Mouse (Mus musculus) spleen, postnatal 36 days (tissue): ENCODE data around the gene Plxna4.

ENCODE experiments used
- DNase-seq, 2 experiments: peaks; one replicate each; pipeline ENCODE4 v3.0.0; 2022; ENCODE audit warnings: low spot score in 2 of 2, mixed read lengths in 1 of 2

The Plxna4 gene

DNA sequence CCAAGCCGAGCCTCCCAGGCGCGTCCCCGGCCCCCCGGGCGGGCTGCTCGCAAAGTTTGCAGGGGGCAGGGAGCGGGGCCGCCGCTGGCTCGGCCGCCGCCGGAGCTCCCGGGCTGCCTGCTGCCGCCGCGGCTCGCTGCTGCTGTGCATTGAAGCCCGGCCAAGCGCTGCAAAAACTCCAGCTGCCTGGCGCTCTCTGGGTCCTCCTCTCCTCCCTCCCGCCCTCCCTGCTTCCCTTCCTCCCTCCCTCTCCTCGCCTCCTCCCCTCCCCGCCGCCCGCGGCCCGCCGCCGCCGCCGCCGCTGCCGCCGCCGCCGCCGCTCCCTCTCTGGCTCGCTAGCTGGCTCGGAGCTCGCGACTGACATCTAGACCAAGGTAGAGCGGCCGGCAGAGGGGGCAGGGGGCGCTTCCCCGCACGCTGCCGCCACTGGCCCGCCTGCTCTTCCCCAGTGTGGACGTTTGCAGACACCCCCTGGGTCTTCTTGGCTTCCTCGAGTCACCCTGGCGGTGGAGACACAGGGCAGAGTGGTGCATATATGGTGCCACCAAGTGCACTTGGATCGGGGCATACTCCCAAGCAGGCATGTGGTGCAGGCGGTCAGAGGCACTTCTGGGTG is at the start of gene Plxna4:
Gene Plxna4 (minus strand): TSS at position 137 of the 616 bp plus-strand sequence.
- no peak for DNase-seq

DNA sequence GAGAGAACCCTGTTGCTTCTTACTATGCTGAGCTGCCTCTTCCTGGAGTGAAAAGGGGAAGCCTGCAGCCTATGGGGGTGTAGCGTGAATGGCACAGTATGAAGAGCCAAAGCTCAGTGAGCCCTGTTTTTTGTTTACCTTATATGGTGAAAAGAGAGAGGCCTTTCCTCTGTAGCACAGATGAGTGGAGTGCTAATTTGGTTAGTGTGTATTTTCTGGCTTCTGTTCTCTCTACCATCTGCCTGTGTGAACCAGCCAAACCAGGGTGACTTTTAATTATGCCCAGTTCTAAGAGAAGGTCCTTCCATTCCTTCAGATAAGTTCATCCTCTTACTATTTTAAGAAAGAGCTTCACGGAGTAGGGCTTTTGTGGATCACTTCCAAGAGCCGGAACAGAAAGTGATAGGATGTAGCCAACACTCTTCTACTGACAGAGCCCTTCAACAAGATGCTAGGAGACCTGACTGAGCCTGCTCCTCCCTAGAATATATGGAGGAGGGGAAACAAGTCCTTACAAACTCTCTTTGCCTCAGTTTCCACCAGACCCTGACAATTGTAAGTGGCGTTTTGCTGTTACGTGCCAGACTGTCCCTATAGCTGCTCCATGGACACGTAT is 49.7 kb upstream of the Plxna4 start:
- no peak for DNase-seq

DNA sequence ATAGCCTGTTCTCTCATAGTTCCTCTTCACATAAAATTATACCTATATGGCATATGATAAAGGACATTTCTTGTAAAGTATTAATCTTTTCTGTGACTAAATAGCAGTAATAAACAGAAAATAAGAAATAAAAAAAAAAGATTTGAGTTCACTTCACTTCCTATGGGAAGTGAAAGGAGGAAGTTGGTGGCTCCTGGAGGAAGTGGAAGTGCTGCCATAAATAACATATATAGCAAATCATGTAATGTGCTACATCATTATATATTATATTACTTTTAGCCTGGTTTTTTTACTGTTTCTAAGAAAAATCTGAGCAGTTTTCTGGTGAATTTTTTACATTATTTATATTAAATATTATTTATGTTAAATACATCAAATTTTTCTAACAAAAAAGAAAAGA is 22.7 kb upstream of the Plxna4 start:
- no peak for DNase-seq

DNA sequence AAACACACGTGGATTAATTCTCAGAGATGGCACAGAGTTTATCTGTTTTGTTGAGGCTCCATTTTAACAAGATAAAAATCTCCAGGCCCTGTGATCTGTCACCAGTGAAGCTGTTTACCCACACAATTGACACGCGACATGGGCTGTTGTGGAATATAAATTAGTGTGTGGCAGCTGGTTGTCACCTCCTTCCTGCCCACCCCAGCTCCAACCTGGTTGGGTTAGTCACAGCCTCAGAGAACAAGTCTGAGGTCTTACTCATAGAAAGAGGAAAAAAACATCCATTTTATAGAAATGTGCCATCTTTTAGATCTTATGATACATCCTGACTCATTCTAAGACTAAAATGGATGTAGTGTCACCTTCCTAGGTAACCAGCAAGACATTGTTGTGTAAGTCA is 18.8 kb upstream of the Plxna4 start:
- DNase-seq, result no peak

DNA sequence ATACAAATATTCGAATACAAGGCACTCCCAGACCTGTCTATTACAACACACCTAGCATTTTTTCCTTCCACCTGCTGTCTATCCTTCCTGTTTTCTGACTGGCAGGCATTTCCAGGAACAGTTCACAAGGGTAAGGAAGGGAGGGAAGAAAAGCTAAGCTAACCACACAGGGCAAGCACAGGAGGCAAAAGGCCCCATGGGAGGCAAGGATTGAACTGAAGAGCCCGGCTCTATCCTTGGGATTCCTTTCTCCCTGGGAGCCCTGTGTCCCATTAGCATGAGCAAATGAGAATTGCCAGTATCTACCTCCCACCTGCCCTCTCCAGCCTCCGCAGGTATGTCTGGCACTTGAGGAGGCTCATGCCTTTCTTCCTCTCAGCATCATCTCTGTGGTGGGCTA is 17.6 kb upstream of the Plxna4 start:
- DNase-seq, result no peak

DNA sequence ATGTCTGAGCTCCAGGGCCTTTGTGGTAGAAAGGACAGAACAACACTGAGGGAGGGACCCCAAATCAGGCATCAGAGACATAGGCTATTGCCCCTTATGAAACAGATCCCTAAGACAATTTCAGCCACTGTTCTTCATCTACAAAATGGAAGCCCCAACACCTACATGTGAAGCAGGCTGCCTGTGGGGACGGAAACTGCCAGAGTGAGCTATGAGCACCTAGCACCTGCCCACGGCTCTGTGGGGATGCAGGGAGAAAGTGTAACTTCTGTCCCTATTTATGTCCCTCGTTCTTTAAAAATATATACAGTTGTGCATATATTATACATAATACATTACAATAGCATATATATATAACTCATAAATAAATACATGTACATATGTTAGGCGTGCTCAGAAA is 16.9 kb upstream of the Plxna4 start:
- DNase-seq, result no peak

DNA sequence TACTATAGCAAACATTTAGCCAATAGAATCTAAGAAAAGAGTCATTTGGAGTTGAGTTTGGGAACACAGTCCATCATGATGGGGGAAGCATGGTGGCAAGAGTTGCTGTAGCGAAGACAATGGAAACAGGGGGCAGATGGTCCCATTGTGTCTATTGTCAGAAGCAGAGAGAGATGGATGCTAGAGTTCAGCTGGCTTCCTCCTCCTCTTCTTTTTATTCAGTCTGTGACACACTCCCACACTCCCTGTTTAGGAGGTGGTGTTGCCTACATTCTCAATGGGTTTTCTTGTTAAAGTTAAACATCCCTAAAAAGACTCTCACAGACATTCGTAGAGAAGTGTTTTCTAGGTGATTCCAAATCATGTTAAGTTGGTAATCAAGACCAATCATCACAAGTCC is 14.1 kb upstream of the Plxna4 start:
- no peak for DNase-seq

DNA sequence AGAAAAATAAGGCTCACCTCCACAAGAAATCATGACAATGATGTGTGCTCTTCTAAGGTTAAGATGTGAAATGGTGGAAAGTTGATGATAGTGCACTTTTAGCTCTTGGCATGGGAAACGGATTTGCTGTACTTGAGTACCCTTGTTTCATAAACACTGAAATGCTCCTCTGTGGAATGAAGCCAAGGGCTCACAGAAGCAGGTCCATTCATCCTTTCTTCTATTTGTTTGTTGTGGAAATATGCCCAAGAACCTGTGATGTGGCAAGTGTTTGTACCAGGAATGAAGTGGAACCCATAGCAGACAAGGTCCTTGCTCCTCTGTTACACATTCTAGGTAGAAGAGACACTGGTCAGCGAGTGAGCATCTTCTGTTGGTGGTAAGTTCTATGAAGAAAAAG is 13.3 kb upstream of the Plxna4 start:
- no peak for DNase-seq

DNA sequence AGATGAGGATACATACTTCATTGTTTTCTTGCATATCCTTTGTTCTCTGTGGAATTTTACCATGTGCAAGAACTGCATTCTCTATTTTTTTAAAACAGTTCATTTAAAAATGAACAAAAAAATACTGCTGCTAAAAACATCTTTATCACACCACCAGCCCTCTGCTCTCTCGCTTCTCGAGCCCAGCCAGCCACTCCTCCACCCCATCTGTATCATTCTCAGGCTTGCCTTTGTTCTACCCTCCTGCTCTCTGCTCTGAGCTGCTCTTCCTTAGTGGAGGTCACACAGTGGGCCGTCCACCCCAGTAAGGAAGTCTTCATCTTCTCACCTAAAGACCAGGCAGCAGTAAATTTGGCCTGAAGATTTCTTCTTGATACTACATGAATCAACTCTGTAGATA is 7.6 kb upstream of the Plxna4 start:
- DNase-seq, result no peak

DNA sequence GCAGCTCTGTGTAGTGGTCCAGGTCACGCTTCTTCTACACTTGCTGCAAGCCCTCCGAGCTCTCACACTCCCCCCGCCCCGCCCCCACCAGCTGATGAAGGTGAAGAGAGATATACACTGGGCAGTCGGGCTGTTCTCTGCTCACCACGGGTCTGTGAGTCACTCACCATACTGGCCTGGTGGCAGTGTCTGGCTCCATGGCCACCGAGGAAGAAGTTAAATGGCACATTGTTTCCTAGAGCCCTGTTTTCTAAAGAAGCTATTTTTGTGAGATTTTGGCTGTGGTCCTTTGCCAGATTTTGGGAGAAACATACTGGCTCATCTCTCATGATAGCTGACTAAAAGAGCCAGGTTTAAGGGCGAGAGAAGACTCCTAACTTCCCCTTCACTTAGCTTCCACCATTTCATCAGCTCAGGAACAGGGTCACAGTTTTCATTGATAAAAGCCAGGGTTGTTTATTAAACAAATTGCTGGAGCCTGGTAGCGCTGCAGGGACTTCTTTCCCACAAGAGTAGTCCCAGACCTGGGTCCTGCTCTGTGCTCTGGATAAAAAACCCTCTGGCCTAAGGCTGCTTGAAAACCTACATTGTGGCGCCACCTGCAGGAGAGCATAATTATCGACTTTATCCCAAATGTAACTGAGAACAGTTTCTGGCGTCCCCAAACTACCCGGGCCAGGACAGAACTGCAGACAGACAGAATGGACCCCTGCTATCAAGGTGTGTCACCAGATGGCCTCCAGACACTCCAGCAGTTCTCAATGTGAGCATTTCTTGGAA is 3.2 kb upstream of the Plxna4 start:
- DNase-seq, result peak in 1 of 2 experiments; percentile 7

DNA sequence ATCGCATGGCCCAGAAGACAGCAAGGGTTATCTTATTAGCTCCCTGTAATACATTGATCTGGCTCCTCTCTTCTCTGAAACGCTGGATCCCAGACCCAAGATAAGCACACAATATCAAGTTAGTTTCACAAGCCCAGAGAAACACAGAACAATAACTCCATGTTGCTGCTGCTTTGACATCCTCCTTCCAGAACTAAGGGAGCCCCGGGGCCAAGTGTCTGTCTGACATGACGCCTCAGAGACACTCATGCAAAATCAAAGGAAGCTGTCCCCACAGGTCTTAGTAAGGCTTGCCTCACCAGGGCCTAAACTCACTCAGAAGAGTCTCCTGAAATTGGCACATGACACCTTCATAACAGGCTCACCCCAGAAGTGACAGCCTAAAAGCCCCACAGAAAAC is 1.6 kb upstream of the Plxna4 start:
- no peak for DNase-seq

DNA sequence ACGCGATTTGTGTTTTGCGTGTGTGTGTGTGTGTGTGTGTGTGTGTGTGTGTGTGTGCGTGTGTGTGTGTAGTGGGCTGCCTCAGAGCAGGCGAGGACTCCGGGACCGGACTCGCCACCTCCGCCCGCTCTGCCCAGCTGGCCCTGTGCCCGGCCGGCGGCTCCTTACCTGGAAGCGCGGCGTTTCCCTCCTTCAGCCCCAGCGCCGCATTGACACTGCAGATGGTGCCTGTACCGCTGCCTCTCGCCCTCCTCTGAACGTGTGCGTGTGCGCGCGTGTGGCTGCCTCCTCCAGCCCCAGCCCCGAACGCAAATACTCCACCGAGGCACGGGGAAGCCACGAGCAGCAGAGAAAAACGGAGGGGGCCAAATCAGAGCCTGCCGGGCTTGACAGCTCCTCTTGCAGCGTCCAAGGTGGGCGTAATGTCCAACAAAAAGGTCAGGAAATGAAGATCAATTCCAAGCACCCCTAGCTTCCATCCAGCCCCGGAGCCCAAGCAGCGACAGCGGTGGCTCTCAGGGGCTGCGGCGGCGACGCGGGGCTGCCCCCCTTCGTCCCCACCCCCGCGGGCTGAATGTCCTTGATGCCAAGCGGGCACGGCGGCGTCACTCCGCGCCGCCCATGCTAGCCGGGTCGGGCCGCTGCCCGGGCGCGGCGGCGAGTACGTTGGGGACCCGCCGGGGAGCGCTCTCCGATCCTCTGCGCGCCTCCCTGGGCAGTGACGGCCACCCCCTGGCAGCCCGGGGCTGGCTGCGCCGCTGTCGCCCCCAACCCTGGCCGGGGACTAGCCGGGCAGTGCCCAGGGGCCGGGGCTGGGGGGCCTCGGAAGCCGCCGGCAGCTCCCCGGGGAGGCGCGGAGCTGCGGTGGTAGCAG is 619 bp downstream of the Plxna4 start:
- no peak for DNase-seq

DNA sequence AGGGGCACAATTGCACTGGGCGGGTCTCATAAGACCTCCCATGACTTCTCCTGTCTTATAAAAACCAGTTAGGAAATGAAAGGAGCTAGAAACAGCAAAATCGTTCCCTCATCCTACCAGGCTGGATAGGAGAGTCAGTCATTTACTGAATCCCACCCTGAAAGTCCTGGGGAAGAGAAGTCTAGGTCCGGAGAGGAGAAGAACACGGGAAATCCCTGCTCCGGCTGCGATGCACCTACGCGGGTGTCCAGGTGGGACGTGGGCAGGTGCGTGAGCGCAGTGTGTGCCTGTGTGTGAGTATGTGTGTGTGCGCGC is 1.2 kb downstream of the Plxna4 start:
- no peak for DNase-seq

DNA sequence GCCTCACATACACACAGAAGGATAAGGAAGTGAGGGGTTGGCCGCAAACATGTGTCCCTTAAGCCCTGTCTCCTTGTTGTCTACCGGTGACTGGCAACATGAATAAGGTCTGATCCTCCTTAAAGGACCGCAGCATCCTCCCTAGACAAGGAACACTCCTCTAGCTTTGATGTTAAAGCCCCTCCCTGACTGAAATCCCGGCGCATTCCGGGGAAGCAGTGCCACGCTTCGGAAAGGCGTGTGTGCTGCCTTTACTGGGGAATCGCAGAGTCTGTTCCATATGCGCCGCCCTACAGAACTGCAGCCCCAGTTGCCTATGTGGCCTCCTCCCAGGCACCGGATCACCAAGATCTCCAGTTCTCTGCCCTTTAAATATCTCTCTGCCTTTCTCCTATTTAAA is 1.6 kb downstream of the Plxna4 start:
- DNase-seq, result no peak

DNA sequence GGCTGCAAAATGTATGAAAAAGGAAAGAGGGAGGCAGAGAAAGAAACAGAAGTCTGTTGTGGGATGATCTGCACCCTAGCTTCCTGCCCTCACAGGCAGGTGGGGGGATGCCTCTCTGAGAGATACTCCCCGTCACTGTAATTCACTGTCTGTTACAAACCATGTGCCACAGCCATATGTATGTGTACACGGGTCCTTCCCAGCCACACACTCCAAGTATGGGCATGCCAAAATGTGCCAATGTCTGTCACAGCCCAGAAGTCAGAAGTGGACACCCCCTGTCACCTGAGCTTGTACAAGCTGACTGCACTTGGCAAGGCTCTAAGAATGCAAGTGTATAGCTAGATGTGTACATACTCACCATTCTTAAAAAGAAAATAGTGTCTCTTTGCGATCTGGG is 2.8 kb downstream of the Plxna4 start:
- DNase-seq, result no peak

DNA sequence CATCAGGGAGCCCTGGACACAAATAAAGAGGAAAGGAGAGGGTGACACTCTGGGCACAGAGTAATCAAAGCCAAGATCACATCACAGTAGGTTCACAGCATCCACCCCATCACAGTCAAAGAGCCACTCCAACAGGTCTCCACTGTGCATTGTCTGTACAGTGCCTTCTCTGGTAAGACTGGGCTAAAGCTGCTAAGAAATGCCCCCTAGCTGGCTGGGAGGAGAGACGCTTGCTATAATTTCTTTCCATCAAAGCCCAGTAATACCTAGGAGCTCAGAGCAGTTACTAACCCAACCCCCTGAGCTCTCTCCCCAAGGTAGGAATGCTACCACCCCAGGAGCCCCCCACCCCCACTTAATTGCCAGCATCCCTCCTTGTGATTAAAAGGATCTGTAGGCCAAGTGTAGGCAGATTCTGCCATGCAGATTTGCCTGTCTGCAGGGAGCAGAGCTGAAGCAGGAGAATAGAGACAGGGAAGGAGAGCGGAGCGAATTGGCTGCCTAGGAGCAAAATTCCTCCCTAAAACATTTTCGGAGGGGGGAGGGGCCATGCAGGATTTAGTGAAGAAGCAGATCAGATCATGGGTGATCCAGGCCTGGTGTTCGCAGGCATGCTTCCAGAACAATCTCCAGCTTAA is 3.6 kb downstream of the Plxna4 start:
- DNase-seq, result no peak

DNA sequence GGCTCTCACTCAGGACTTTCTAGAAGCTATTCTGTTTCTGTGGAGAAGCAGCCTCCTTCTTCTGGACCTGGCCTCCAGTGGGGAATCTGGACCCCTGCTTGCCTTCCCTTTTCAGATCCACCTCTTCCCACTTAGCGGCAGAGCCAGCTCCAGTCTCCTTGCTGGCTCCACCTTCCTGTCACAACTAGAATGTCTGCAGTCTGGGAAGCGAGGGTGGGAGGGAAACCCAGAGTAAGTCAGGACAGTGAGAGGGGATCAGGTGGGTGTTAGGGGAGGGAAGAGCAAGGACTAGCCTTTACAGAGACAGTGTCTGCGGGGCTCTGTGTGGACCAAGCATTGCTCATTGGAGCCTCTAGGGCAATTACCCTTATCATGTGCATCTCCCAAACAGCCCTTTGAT is 4.4 kb downstream of the Plxna4 start:
- no peak for DNase-seq

DNA sequence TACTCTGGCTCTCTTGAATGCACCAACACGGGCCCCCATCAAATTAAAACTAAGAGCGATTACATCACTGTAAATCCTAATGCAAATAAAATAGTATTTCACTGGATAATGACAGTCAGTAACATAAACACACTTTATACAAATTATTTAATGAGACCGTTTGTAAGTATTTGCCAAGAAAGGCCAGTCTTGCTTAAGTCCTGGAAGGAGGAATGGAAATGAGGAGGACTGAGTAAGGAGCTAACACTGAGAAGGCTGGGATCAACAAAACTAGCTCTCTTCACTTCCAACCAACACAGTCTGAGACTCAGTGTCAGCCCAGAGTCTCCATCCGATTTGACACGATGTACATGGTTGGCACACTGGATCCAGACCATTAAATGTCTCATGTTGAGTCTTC is 16.5 kb downstream of the Plxna4 start:
- DNase-seq, result no peak

DNA sequence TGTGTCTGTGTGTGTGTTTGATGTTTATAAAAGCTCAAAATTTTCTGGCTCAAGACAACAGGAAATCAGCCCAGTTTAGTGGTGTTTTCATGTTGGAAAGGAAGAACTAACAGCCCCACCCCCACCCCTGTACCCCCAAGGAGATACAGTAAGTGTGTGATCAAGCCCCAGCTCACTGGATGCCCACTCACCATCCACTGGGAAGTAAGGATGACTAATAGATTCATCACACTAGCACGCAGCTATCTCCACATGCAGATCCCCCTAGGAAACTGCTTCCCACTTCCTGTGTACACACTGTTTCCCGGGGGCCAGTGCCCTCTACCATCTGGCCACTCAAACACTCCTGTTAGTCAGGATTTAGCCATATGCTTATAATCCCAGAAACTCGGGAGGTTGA is 17.5 kb downstream of the Plxna4 start:
- DNase-seq, result no peak

DNA sequence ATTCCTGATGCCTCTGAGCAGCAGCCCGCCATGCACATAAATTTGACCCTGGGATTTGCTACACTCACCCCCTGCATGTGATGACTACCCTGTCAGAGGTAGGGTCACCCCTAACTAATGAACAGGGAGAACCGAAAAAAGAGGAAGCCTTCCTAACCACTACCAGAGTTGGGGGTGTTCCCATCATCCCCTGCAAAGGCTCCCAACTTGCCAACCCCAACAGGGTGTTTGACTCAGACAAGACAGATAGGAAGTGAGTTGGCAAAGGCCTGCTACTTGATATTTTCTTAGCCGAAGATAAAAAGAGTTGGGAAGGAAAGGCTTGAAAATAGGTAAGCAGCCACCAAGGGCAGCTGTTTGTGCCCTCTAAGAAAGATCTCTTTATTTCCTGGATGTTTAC is 18.1 kb downstream of the Plxna4 start:
- DNase-seq, result no peak

DNA sequence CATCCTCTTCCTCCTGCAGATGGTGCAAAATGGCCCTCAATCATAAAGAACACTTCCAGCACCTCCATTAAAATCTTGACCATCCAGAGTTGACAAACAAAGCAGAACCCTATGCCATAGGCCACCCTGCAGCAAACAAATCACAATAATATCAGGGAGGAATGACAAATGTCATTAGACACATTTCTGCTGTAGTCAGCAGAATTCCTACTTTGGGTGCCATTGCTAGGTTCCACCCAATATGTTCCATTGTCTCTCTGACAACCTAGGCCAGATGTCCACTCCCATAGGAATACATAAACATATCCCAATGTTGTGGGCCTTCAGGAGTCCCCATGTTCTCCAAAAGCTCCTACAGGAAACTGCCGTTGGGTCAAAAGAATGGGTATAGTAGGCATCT is 41.1 kb downstream of the Plxna4 start:
- DNase-seq, result no peak

DNA sequence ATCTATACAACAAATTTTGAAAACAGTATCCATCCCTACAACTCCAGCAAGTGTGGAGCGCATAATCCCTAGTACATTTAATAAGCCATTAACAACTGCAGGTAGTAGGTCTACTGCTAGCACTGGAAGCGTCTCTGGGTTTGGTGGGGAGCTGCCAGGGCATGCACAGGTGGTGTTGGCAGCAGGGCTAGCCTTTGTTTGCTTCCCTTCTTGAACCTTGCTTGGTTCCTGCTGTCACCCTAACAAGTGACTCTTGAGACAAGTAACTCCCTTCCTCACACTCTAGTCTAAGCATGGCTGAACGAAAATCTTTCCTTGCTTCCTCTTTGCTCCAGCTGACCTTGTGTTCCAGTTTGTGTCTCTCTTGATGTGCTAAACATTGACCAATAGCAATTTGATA is 44.0 kb downstream of the Plxna4 start:
- no peak for DNase-seq
